Mouse (Mus musculus) midbrain, embryonic 12.5 days (tissue): Measurements from ENCODE around the gene Tnpo1. TPM values are rescaled to one million over a fixed set of nuclear protein-coding genes. Genes with fewer than 3 reads are reported as not detected.

Experiments
- ATAC-seq: fragments of 200-750 bp; cut with Nextera tagmentation; 2 replicates; pipeline ENCODE4 v1.8.0; 2017; ENCODE audit warnings: low read depth, moderate TSS enrichment, moderate library complexity; ENCODE audit not compliant: low FRiP score
- H3K27ac ChIP-seq: fragments of 300-500 bp; sonication (generic); replicated peaks from 2 replicates; pipeline ENCODE4 v1.5.1; 2016; ENCODE audit warnings: mild to moderate bottlenecking
- H3K27me3 ChIP-seq: fragments of 300-500 bp; sonication (generic); 2 replicates; pipeline ENCODE4 v1.6.1; 2016; ENCODE audit warnings: mild to moderate bottlenecking
- H3K36me3 ChIP-seq: fragments of 300-500 bp; sonication (generic); 2 replicates; pipeline ENCODE4 v1.6.1; 2016
- H3K4me1 ChIP-seq: fragments of 300-500 bp; sonication (generic); 2 replicates; pipeline ENCODE4 v1.6.1; 2016
- H3K4me2 ChIP-seq: fragments of 300-500 bp; sonication (generic); replicated peaks from 2 replicates; pipeline ENCODE4 v1.6.1; 2016; ENCODE audit warnings: mild to moderate bottlenecking, moderate library complexity
- H3K4me3 ChIP-seq: fragments of 300-500 bp; sonication (generic); 2 replicates; pipeline ENCODE4 v1.5.1; 2016; ENCODE audit warnings: mild to moderate bottlenecking
- H3K9ac ChIP-seq: fragments of 300-500 bp; sonication (generic); replicated peaks from 2 replicates; pipeline ENCODE4 v1.6.1; 2016; ENCODE audit warnings: mild to moderate bottlenecking, moderate library complexity
- H3K9me3 ChIP-seq: fragments of 300-500 bp; sonication (generic); 2 replicates; pipeline ENCODE4 v1.6.1; 2016; ENCODE audit warnings: mild to moderate bottlenecking
- WGBS: fragments of 180-500 bp; shearing (Covaris S2); methylation state at CpG from one replicate; pipeline ENCODE4 v1.1.7; 2016; 5-methylcytosine and 5-hydroxymethylcytosine counted together
- polyA plus RNA-seq: library from polyadenylated mRNA; unstranded; fragments of >200 nt; fragmentation: Nextera tagmentation; extraction: Ambion mirVana; gene quantifications from 2 replicates; pipeline ENCODE4 v1.2.1, GENCODE M21; 2016

The Tnpo1 gene
- polyA plus RNA-seq, 1 experiment from 2014 or later, result 86.9 TPM

DNA sequence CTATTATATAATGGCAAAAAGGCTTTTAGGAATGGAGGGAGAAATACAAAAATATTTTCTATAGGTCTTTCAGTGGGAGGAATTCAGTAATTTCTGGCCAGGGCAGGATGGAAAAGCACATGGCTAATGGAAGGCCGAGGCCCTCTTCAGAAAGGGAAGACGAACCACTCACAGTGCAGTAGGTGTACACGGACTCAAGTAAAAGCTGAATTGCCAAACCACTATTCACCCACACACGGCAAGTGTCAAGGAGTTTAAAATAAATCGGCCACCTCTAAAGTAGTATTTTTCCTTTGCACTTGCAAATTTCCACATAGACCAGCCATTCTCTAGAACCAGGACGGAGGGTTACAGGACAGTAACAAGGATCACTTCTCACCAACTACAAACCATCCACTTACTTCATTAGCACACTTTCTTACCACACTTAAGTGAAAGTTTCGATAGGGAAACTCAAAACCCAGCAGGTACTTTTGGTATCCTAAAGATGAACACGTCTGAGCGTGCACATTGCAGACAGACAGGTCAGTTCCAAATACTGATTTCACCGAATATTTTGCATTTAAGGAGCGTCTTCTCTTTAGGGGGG, 1.2 kb downstream of the Tnpo1 start:
- Histone ChIP-seq H3K4me2 (peak overlapping the region; percentile 84), H3K9ac (peak overlapping the region; percentile 100), H3K4me1 (peaks cover 16% of the 10 kb centered on the region), H3K27me3 (no peaks in the 10 kb centered on the region), H3K36me3 (peaks cover 21% of the 10 kb centered on the region), H3K9me3 (no peaks in the 10 kb centered on the region), H3K4me3 (peak overlapping the region; percentile 98), H3K27ac (0 out of 2 replicates have a peak overlapping the region, but pooled peaks have one; percentile 99)
- ATAC-seq, result no peak
- WGBS, result 18% methylated on average over 11 of the region's 11 CpGs

DNA sequence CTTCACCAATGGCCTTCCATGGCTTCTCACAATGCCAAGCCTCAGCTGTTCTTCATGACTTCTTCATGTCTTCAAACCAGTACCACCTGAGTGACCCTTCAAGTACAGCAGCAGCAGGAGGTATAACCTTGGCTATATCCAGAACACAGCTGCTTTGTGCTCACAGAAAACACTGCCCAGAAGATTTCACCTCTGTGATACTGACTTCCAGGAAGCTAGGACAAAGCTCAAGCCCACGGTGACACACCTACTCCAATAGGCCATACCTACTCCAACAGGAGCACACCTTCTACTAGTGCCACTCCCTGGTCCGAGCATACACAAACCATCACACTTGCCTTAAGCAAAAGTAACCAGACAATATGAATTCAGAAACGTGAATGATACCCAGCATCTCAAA, 3.4 kb downstream of the Tnpo1 start:
- 92% methylated on average over 3 of the region's 3 CpGs for WGBS
- no peaks in the 10 kb centered on the region for H3K9me3 ChIP-seq
- no peak for ATAC-seq
- no peak overlapping the region for H3K9ac ChIP-seq
- H3K4me3 ChIP-seq, result no peak overlapping the region
- no peak overlapping the region for H3K4me2 ChIP-seq
- no peaks in the 10 kb centered on the region for H3K27me3 ChIP-seq
- peaks cover 39% of the 10 kb centered on the region for H3K36me3 ChIP-seq
- H3K4me1 ChIP-seq, result peaks cover 21% of the 10 kb centered on the region
- H3K27ac ChIP-seq, result no peak overlapping the region

DNA sequence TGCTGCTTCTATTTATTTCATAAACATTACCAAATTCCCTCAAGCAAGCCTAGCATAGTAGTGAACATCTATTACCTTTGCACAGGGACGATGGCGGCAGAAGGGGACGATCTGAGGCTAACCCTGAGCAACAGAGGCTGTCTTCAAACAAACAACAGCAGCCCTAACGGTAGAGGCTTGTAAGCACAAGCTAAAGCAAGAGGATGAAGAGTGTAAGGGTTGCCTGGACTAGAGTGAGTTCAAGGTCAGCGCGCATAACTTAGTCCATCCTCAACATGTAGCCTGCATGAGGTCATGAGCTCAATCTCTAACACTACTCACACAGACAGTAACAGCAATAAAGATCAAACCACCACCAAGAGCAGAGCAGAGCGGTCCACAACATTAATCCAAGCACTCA, 4.9 kb downstream of the Tnpo1 start:
- no peak overlapping the region for H3K4me3 ChIP-seq
- H3K27me3 ChIP-seq, result no peaks in the 10 kb centered on the region
- H3K4me2 ChIP-seq, result no peak overlapping the region
- no peak overlapping the region for H3K27ac ChIP-seq
- no peaks in the 10 kb centered on the region for H3K9me3 ChIP-seq
- peaks cover 40% of the 10 kb centered on the region for H3K36me3 ChIP-seq
- WGBS, result 96% methylated on average over 7 of the region's 7 CpGs
- peaks cover 25% of the 10 kb centered on the region for H3K4me1 ChIP-seq
- ATAC-seq, result no peak
- no peak overlapping the region for H3K9ac ChIP-seq

DNA sequence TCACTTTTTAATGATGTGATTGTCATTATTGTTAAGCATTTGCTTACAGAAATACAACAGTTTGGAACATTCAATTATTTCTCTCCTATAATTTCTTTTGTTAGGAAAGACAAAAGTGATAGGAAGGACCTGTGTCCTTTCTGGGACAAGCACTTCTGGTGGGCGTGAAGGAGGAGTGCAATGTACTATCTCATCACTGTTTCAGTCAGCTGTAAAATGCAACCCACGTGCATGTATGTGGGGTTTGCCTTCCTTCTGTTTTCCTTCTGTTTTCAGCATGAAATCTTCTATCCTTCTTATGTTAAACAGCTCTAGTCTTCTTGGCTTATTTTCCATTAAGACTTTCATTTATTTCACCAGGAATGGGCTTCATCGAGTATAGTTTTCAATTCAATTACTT, 5.9 kb downstream of the Tnpo1 start:
- Histone ChIP-seq H3K27ac (no peak overlapping the region), H3K9ac (no peak overlapping the region), H3K4me2 (no peak overlapping the region), H3K9me3 (no peaks in the 10 kb centered on the region), H3K27me3 (no peaks in the 10 kb centered on the region), H3K4me1 (peaks cover 33% of the 10 kb centered on the region), H3K36me3 (peaks cover 40% of the 10 kb centered on the region), H3K4me3 (no peak overlapping the region)
- WGBS, result 84% methylated on average over 3 of the region's 3 CpGs
- ATAC-seq, result no peak

DNA sequence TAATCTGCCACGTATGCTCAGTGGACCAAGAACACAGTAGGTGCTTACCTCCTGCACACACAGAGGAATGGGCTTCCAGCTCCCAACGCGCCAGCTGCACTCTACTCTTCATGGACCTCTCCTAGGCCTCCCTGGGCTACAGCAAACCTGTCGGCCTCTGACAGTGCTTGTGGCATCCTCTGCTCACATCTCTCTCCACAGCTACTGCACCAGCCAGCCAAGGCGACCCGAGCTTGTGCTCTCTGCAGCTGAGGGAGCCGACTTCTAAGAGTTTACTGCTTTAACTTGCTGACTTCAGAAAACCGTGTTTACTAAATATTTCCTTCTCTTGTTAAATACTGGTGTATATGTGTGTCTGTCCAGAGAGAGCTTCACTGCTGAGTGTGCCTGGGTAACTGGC, 6.5 kb downstream of the Tnpo1 start:
- Histone ChIP-seq H3K4me1 (peaks cover 39% of the 10 kb centered on the region), H3K27ac (no peak overlapping the region), H3K4me3 (no peak overlapping the region), H3K9ac (no peak overlapping the region), H3K27me3 (no peaks in the 10 kb centered on the region), H3K4me2 (no peak overlapping the region), H3K9me3 (no peaks in the 10 kb centered on the region), H3K36me3 (peaks cover 40% of the 10 kb centered on the region)
- no peak for ATAC-seq
- 94% methylated on average over 8 of the region's 8 CpGs for WGBS

DNA sequence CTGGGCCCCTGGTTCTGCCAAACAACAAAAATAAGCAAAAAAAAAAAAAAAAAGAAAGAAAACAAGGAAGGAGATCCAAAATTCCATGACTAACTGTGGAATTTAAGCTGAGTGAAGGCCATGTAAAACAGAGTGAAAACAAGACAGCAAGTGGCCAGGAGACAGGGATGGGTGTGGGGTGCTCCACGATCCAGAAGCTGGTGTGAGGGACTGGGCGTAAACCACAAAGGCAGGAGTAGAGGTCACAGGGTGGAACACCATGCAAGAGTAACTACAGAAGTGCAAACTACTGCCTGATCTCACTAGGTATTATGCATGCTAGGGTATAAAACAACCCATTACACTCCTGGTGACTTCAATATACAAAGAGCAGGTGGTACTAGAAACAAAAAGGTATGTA, 8.3 kb downstream of the Tnpo1 start:
- H3K4me2 ChIP-seq, result no peak overlapping the region
- WGBS, result 95% methylated on average over 2 of the region's 2 CpGs
- peaks cover 36% of the 10 kb centered on the region for H3K36me3 ChIP-seq
- no peak overlapping the region for H3K27ac ChIP-seq
- no peak for ATAC-seq
- H3K27me3 ChIP-seq, result no peaks in the 10 kb centered on the region
- H3K4me1 ChIP-seq, result peaks cover 50% of the 10 kb centered on the region
- H3K9ac ChIP-seq, result no peak overlapping the region
- no peaks in the 10 kb centered on the region for H3K9me3 ChIP-seq
- H3K4me3 ChIP-seq, result no peak overlapping the region

DNA sequence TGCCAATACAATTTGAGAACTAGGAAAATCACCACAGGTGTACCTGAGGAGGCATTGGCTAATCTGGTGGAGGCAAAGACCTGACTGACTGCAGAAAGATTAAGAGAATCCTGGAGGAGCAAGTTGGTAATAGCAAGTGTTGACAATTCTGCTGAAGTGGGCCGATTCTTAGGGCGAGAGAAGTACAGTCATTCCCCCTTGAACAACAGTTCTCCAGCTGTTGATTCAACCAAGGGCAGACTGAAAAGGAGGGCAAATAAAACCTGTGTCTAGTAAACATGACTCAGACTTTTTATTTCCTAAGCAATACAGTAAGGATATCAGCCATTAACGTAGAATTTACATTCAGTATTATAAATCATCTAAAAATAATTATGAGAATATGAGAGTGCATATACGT, 10.6 kb downstream of the Tnpo1 start:
- H3K9me3 ChIP-seq, result no peaks in the 10 kb centered on the region
- H3K9ac ChIP-seq, result no peak overlapping the region
- peaks cover 52% of the 10 kb centered on the region for H3K4me1 ChIP-seq
- H3K27me3 ChIP-seq, result no peaks in the 10 kb centered on the region
- H3K4me3 ChIP-seq, result no peak overlapping the region
- H3K27ac ChIP-seq, result no peak overlapping the region
- no peak for ATAC-seq
- H3K36me3 ChIP-seq, result peaks cover 19% of the 10 kb centered on the region
- H3K4me2 ChIP-seq, result no peak overlapping the region
- WGBS, result 78% methylated on average over 4 of the region's 4 CpGs

DNA sequence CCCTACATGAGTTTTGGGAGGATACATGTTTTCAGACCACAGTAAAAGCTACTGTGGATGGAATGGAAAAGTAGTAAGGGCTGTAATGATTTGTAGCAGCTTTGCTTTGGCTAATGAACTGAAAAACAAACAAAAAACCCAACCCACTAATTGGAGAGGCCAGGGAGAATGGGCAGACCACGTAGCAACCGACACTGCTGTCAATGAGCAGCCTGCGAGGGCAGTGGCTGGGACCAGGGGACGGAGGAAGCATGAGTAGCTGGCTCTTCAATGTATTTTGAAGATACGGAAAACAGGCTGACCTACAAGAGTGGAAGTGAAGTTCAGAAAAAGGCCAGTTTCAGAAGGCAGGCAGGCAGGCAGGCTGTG, 11.4 kb downstream of the Tnpo1 start:
- H3K36me3 ChIP-seq, result peaks cover 17% of the 10 kb centered on the region
- 68% methylated on average over 5 of the region's 5 CpGs for WGBS
- H3K4me3 ChIP-seq, result no peak overlapping the region
- H3K9me3 ChIP-seq, result no peaks in the 10 kb centered on the region
- peaks cover 50% of the 10 kb centered on the region for H3K4me1 ChIP-seq
- no peaks in the 10 kb centered on the region for H3K27me3 ChIP-seq
- ATAC-seq, result no peak
- H3K4me2 ChIP-seq, result no peak overlapping the region
- no peak overlapping the region for H3K9ac ChIP-seq
- peak overlapping the region; percentile 22; the same call in 1 of the 2 replicates for H3K27ac ChIP-seq

DNA sequence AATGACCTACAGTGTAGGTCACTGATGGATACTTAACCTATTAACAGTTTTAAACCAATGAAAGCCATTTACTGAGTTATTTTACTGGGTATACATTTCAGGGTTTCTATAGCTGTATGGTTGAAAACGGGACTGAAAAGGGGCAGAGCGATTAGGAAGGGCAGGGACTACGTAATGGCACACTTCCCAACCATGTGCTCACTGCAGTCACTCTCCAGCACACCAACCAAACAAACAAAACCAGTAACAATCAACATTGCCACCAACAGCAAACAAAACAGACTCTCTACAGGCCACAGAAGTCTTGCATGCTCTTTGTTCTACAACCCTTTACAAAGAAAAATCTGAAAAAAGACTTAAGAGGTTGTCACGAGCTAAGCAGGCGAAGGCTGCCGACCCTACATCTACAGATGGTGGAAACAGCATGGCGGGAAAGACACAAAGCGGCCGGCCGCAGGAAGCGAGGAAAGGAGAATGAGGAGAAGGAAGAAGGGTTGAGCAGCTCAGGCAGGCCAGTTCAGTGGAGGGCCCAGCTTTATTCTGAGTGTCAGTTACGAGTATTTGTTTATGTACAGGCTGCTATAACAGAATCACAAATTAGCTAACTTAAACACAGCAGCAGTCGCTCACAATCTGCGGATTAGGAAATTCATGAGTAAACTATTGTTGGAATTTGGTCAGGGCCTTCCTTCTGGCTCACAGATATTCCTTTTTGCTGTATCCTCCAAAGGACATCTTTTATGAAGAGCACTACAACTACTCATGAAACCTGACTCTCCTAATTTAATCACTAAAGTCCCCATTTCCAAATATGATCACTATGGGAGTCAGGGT, 12.0 kb downstream of the Tnpo1 start:
- H3K27me3 ChIP-seq, result no peaks in the 10 kb centered on the region
- no peak overlapping the region for H3K4me2 ChIP-seq
- H3K27ac ChIP-seq, result no peak overlapping the region; the same call in 1 of the 2 replicates
- H3K9ac ChIP-seq, result no peak overlapping the region
- no peak for ATAC-seq
- no peak overlapping the region for H3K4me3 ChIP-seq
- H3K36me3 ChIP-seq, result peaks cover 11% of the 10 kb centered on the region
- no peaks in the 10 kb centered on the region for H3K9me3 ChIP-seq
- 65% methylated on average over 13 of the region's 14 CpGs for WGBS
- H3K4me1 ChIP-seq, result peaks cover 46% of the 10 kb centered on the region

DNA sequence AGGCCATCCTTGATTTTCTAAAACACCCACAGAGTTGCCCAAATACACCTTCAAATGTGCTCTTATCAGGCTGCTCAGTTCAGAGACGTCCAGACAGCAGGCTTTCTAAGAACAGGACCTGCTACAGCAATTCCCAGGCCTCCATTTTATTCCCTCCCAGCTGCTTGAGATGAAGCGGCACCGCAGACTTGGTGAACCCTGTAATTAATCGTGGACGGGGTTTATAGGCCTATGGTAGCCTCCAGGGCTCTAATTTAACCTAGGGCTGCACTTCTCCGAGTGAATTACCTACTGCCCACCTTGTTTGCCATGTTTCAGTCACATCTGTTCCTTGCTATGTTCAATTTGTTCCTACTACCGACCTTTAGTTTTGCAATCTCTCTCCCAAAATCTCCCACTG, 13.0 kb downstream of the Tnpo1 start:
- Histone ChIP-seq H3K27ac (0 out of 2 replicates have a peak overlapping the region, but pooled peaks have one; percentile 22), H3K4me3 (no peak overlapping the region), H3K9me3 (no peaks in the 10 kb centered on the region), H3K9ac (0 out of 2 replicates have a peak overlapping the region, but pooled peaks have one; percentile 15), H3K27me3 (no peaks in the 10 kb centered on the region), H3K36me3 (peaks cover 5% of the 10 kb centered on the region; the same call in 1 of the 2 replicates), H3K4me1 (peaks cover 46% of the 10 kb centered on the region), H3K4me2 (no peak overlapping the region)
- no peak for ATAC-seq
- 49% methylated on average over 7 of the region's 7 CpGs for WGBS

DNA sequence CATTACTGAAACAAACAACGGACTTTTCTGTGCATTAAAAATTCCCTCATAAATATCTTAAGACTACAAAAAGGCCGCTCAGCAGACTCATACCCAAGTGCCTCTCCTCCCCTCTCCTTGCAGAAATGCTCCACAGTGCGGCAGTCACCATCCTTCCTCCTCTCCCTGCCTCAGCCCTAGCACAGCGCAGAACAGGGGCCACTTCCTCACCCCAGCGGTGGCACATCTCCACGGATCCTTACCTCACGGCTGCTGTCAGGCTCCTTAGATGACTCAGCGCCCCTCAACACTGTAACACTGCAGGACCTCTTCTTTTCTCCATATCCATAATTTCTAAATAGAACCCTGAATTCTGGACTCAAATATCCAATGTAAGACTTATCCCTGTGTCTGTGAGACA, 13.6 kb downstream of the Tnpo1 start:
- Histone ChIP-seq H3K4me2 (no peak overlapping the region), H3K27ac (no peak overlapping the region), H3K4me1 (peaks cover 46% of the 10 kb centered on the region), H3K9ac (no peak overlapping the region), H3K36me3 (no peaks in the 10 kb centered on the region; the same call in 1 of the 2 replicates), H3K27me3 (no peaks in the 10 kb centered on the region), H3K4me3 (no peak overlapping the region), H3K9me3 (no peaks in the 10 kb centered on the region)
- no peak; the same call in 1 of the 2 replicates for ATAC-seq
- WGBS, result 72% methylated on average over 8 of the region's 8 CpGs

DNA sequence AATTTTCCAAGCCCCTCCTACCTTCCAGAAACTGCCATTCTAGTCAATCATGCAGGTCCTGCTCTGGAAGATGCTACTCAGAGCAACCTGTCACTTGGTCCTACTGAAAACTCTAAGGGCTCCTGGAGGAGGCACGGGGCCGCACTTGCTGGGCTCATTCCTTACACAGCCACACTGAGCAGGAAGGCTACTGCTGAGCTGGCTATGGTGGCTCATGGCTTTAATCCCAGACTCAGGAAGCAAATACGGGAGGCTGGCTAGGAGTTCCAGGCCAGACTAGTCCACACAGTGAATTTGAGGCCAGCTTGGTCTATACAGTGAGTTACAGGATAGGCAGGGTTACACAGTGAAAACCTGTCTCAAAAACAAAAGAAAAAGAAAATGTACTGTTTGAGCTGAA, 15.4 kb downstream of the Tnpo1 start:
- Histone ChIP-seq H3K9me3 (no peaks in the 10 kb centered on the region), H3K9ac (no peak overlapping the region), H3K4me1 (peaks cover 39% of the 10 kb centered on the region), H3K4me3 (no peak overlapping the region), H3K27ac (no peak overlapping the region), H3K36me3 (no peaks in the 10 kb centered on the region), H3K27me3 (no peaks in the 10 kb centered on the region), H3K4me2 (no peak overlapping the region)
- WGBS, result 64% methylated on average over 3 of the region's 3 CpGs
- ATAC-seq, result no peak
